Comparison of ENCODE assay signal across 9 mouse cellular contexts in the genomic region with DNA sequence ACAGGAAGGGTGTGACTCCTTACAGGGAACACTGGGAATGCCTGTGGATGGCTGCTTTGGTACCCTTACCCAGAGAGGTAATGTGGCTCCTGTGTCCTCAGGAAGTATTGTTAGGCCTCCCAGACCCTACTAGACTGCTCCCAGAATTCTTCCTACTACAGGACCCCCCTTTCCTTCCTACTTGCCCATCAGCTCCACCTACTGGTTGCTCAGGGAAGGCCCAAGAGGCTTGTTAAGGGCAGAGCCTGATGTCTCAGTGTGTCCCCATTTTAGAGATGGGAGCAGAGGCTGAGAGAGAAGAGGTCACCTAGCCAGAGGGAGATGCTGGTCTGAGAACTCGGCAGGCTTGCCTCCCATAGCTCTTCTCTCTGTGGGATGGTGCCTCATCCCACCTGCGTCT.
DNase-seq lines count a peak whose midpoint lies in the region; ATAC-seq and TF ChIP-seq lines count a peak whose summit lies in the region.
"Had no signal": no experiment of that assay in that cellular context is flagged by ENCODE, and none has a peak within 500 bp of the region (broad histone marks: within the 10 kb centered on the region; RNA-seq: fewer than 3 reads in every experiment).

No protein-coding gene starts in this region.

- in situ Hi-C loops in ES-E14 (cut with MboI; ENCODE audit: low sequenced_read_pairs in 2 of 2, unreplicated experiment in 2 of 2): loop anchor here in 1 of 2 experiments (10.0 kb wide), 1 partner anchor 180 kb away; the partner anchor contains the start of gene Ccnd1

- 80% methylated on average over 2 of the region's 2 CpGs for WGBS in kidney, embryonic 14.5 days

- H3K27ac ChIP-seq in kidney, embryonic 14.5 days (ENCODE audit: low read depth, low read length): no peak overlapping the region
- no peak overlapping the region for H3K27ac ChIP-seq in ES-E14 (ENCODE audit: insufficient read depth, low read depth, low read length, poor library complexity, severe bottlenecking)
- no peak overlapping the region for H3K27ac ChIP-seq in cortical plate, adult 2 months (ENCODE audit: insufficient read depth, low read length)
- H3K27ac ChIP-seq: neural tube, embryonic 13.5 days had no signal

- peak; percentile 54 for DNase-seq in kidney, adult 9 months
- DNase-seq in ES-E14 (ENCODE audit: low read depth, low spot score): peak; percentile 50
- DNase-seq in lung, adult 18-20 months: peak; percentile 27 to 54
- no peak for DNase-seq in natural killer cell, adult 2 months (ENCODE audit: low spot score in 2 of 2)
- DNase-seq in urinary bladder, postnatal 25 days (ENCODE audit: low spot score): no peak

- no peaks in the 10 kb centered on the region for H3K9me3 ChIP-seq in kidney, embryonic 14.5 days (ENCODE audit: control insufficient read depth, low read length)
- H3K9me3 ChIP-seq in ES-E14 (ENCODE audit: control insufficient read depth, insufficient read depth, low read depth, low read length): no peaks in the 10 kb centered on the region
- H3K9me3 ChIP-seq: neural tube, embryonic 13.5 days had no signal

- no peak overlapping the region for H3K4me2 ChIP-seq in kidney, embryonic 14.5 days (replicated peaks; ENCODE audit: low read depth, low read length)
- H3K4me2 ChIP-seq: neural tube, embryonic 13.5 days had no signal

- no peaks in the 10 kb centered on the region for H3K27me3 ChIP-seq in kidney, embryonic 14.5 days (ENCODE audit: control insufficient read depth, insufficient read depth, low read length)
- H3K27me3 ChIP-seq: neural tube, embryonic 13.5 days had no signal

- no peak for ATAC-seq in kidney, embryonic 14.5 days (ENCODE audit: low FRiP score, low TSS enrichment)
- no peak for ATAC-seq in activated CD4-positive, CD25-positive, alpha-beta regulatory T cell, adult 4 months

- H3K36me3 ChIP-seq in kidney, embryonic 14.5 days (ENCODE audit: control insufficient read depth, insufficient read depth, low read length): no peaks in the 10 kb centered on the region
- H3K36me3 ChIP-seq in ES-E14 (ENCODE audit: control insufficient read depth, insufficient read depth, low read length, poor library complexity, severe bottlenecking): no peaks in the 10 kb centered on the region
- H3K36me3 ChIP-seq: neural tube, embryonic 13.5 days had no signal

- H3K4me3 ChIP-seq in kidney, embryonic 14.5 days (ENCODE audit: low read length): no peak overlapping the region
- H3K4me3 ChIP-seq in ES-E14 (ENCODE audit: insufficient read depth in 1 of 2, low read depth in 1 of 2, low read length in 2 of 2, poor library complexity in 1 of 2, severe bottlenecking in 1 of 2): no peak overlapping the region
- no peak overlapping the region for H3K4me3 ChIP-seq in cortical plate, adult 2 months (ENCODE audit: insufficient read depth, low read length)
- H3K4me3 ChIP-seq: neural tube, embryonic 13.5 days had no signal

- no peak overlapping the region for H3K9ac ChIP-seq in kidney, embryonic 14.5 days (ENCODE audit: low read depth, low read length)
- H3K9ac ChIP-seq in ES-E14 (ENCODE audit: insufficient read depth, low read depth, low read length, poor library complexity, severe bottlenecking): no peak overlapping the region
- H3K9ac ChIP-seq: neural tube, embryonic 13.5 days had no signal

- TF ChIP-seq POLR2A in cortical plate, adult 2 months (IDR thresholded peaks at IDR 0.05; ENCODE audit: extremely low read depth, insufficient read depth, low read length): no peak

- peaks cover 22% of the 10 kb centered on the region for H3K4me1 ChIP-seq in kidney, embryonic 14.5 days (ENCODE audit: control insufficient read depth, insufficient read depth, low read length)
- H3K4me1 ChIP-seq in ES-E14 (ENCODE audit: control insufficient read depth in 2 of 2, insufficient read depth in 2 of 2, low read length in 2 of 2, poor library complexity in 1 of 2): peaks cover 2 to 3% of the 10 kb centered on the region in 2 experiments; a peak in 1 of 4 replicates
- H3K4me1 ChIP-seq in cortical plate, adult 2 months (ENCODE audit: control insufficient read depth, insufficient read depth, low read length): 0 out of 2 replicates have a peak, but pooled peaks cover 2% of the 10 kb centered on the region

- TF ChIP-seq CTCF in cortical plate, adult 2 months (IDR thresholded peaks at IDR 0.05; ENCODE audit: extremely low read depth, insufficient read depth, low read length): peak; percentile 55

TF ChIP-seq in ES-E14, 5 proteins besides CTCF, POLR2A, EP300 and RAD21:
- TF ChIP-seq ZC3H11A (IDR thresholded peaks at IDR 0.05; ENCODE audit: borderline replicate concordance, low read depth, low read length) (peak; percentile 57; the same call in 1 of the 2 replicates), ZNF384 (IDR thresholded peaks at IDR 0.05; ENCODE audit: low read depth, low read length) (no peak)

Comparison
In these comparisons a context has a peak if more than half of its experiments do, and no peak if none do; other contexts are left out.
1. DNase-seq: peak in kidney, adult 9 months (single experiment), ES-E14 (single experiment) and lung, adult 18-20 months (2 of 2); none in natural killer cell, adult 2 months (0 of 2) and urinary bladder, postnatal 25 days (single experiment).